Mouse (Mus musculus) neural tube, embryonic 12.5 days (tissue): ENCODE results near the gene Slc26a5. TPM values are rescaled to one million over a fixed set of nuclear protein-coding genes. Genes with fewer than 3 reads are reported as not detected.

Source experiments
- polyA plus RNA-seq: library from polyadenylated mRNA; unstranded; fragments of >200 nt; fragmentation: Nextera tagmentation; extraction: Ambion mirVana; gene quantifications from 2 replicates; pipeline ENCODE4 v1.2.1, GENCODE M21; 2016

The Slc26a5 gene
- polyA plus RNA-seq, 1 experiment from 2014 or later = not detected

Other genes with a start within 250 kb of the Slc26a5 start
- 0.22 and 0.39 TPM in 2 replicates for gene Fbxl13, start 220.0 kb downstream of the Slc26a5 start, polyA plus RNA-seq
- gene Armc10, start 219.8 kb downstream of the Slc26a5 start, polyA plus RNA-seq = 64.4 and 69.6 TPM in 2 replicates
- 5.4 and 5.5 TPM in 2 replicates for gene Napepld, start 164.2 kb downstream of the Slc26a5 start, polyA plus RNA-seq
- gene Pmpcb, start 128.5 kb downstream of the Slc26a5 start, polyA plus RNA-seq = 82.7 and 83.2 TPM in 2 replicates
- gene Dnajc2, start 80.4 kb downstream of the Slc26a5 start, polyA plus RNA-seq = 83.2 and 84.6 TPM in 2 replicates
- gene Psmc2, start 80.3 kb downstream of the Slc26a5 start, polyA plus RNA-seq = 210 and 220 TPM in 2 replicates